Mouse (Mus musculus) heart, postnatal 10 days (tissue): ENCODE results near the gene Vmn1r91. TPM values are rescaled to one million over a fixed set of nuclear protein-coding genes. Genes with fewer than 3 reads are reported as not detected.
"Not testable (repeated sequence)": the region's sequence is repeated elsewhere in the genome, so short reads cannot be mapped to it uniquely, and the experiment has no call there.

Experiments
- DNase-seq, 2 experiments: peaks; one replicate each; pipeline ENCODE4 v3.0.0; 2021
- intact Hi-C: fragments of 180-260 bp; cut with DNase I; formaldehyde crosslinking; loops from one replicate; pipeline ENCODE4 v1.15.1; 2025
- total RNA-seq, 2 experiments: library from RNA; stranded (reverse); gene quantifications; 2 replicates each; pipeline ENCODE4 v1.2.3; 2021

Vmn1r91 gene
- total RNA-seq = not detected

- DNase-seq, intact Hi-C loops: not testable (repeated sequence)
Observed at GRCm38 (mm10) chr7:20099380-20099779, at the start of gene Vmn1r91. Gene Vmn1r91, plus strand, starts transcription at chr7:20099680.

- intact Hi-C loops, DNase-seq: not testable (repeated sequence)
Observed at GRCm38 (mm10) chr7:20064100-20064499, 35.4 kb upstream of the Vmn1r91 start.

GRCm38 (mm10) chr7:20078118-20078517 is 21.4 kb upstream of the Vmn1r91 start:
- intact Hi-C loops, DNase-seq: not testable (repeated sequence)

- intact Hi-C loops, DNase-seq: not testable (repeated sequence)
Observed at GRCm38 (mm10) chr7:20122479-20122878, 23.0 kb downstream of the Vmn1r91 start, which contains the start of gene Gm16442. Gene Gm16442, minus strand, starts transcription at chr7:20122579.

- DNase-seq, intact Hi-C loops: not testable (repeated sequence)
Observed at GRCm38 (mm10) chr7:20138988-20139387, 39.5 kb downstream of the Vmn1r91 start, which contains the start of gene Vmn1r93. Gene Vmn1r93, minus strand, starts transcription at chr7:20139088.

Other genes with a start within 250 kb of the Vmn1r91 start
- not detected for gene Gm19345, start 247.7 kb upstream of the Vmn1r91 start, total RNA-seq
- gene Ceacam16, start 238.4 kb upstream of the Vmn1r91 start, total RNA-seq = not detected
- gene Ceacam19, start 211.7 kb upstream of the Vmn1r91 start, total RNA-seq = not detected
- gene Pvr, start 178.5 kb upstream of the Vmn1r91 start, total RNA-seq = 10 to 100 TPM; 21.2 to 23.1 TPM
- 1 to 10 TPM; 1.4 to 3.6 TPM for gene Igsf23, start 148.9 kb upstream of the Vmn1r91 start, total RNA-seq
- not detected for gene Ceacam20, start 134.3 kb upstream of the Vmn1r91 start, total RNA-seq
- not detected for gene Nlrp9b, start 108.2 kb upstream of the Vmn1r91 start, total RNA-seq
- not detected for gene Gm16442, start 22.9 kb downstream of the Vmn1r91 start, total RNA-seq
- not detected for gene Vmn1r93, start 39.4 kb downstream of the Vmn1r91 start, total RNA-seq
- gene Vmn1r94, start 68.7 kb downstream of the Vmn1r91 start, total RNA-seq = not detected
- not detected for gene Vmn1r95, start 94.0 kb downstream of the Vmn1r91 start, total RNA-seq
- gene Gm6164, start 105.9 kb downstream of the Vmn1r91 start, total RNA-seq = not detected
- gene Gm4498, start 134.1 kb downstream of the Vmn1r91 start, total RNA-seq = not detected
- not detected for gene Gm5890, start 163.2 kb downstream of the Vmn1r91 start, total RNA-seq
- not detected for gene Gm4133, start 234.4 kb downstream of the Vmn1r91 start, total RNA-seq